Mouse (Mus musculus): ENCODE measurements around the gene Gm6217.

- TF ChIP-seq CTCF (IDR thresholded peaks at IDR 0.05; ENCODE audit: low read depth) (no peak), EP300 (IDR thresholded peaks at IDR 0.05; ENCODE audit: low read depth) (no peak)
Measured at GRCm38 (mm10) chr1:82977840-82978239, 46.6 kb upstream of the Gm6217 start.

All from liver, embryonic 14.5 days (tissue).